ENCODE assay signal across 12 mouse cellular contexts in the genomic region with DNA sequence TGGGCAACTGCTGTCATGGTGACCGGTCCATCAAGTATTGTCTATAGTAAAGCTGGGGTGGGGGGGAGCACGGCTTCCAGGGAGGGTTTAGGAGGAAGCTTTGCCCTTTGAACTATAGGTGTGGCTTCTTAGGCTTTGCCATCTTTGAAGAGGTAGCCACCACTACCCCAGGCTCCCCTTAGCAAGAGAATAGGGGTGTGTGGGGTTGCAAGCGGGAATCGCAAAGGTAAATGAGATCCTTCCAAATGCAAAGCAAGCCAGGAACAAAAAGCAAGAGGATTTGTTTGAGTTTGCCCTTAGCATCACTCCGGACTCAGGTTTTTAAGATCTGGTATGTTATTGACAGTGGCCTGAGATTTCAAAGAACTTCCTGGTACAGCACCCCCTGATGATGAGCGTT.
"Had no signal": no experiment of that assay in that cellular context is flagged by ENCODE, and none has a peak within 500 bp of the region (broad histone marks: within the 10 kb centered on the region; RNA-seq: fewer than 3 reads in every experiment).

No protein-coding gene starts in this region.

- H3K4me2 ChIP-seq: limb, embryonic 15.5 days; liver, embryonic 12.5 days; neural tube, embryonic 15.5 days had no signal

- H3K27ac ChIP-seq: limb, embryonic 15.5 days; liver, embryonic 12.5 days; midbrain, embryonic 10.5 days; neural tube, embryonic 15.5 days; stomach, postnatal 0 days had no signal

- ATAC-seq: intestine, embryonic 16.5 days; liver, embryonic 12.5 days had no signal

- H3K4me3 ChIP-seq: limb, embryonic 15.5 days; liver, embryonic 12.5 days; midbrain, embryonic 10.5 days; myocyte; neural tube, embryonic 15.5 days had no signal

- H3K4me1 ChIP-seq: liver, embryonic 12.5 days had no signal

- H3K27me3 ChIP-seq: limb, embryonic 15.5 days; neural tube, embryonic 15.5 days had no signal

- H3K9ac ChIP-seq: limb, embryonic 15.5 days; liver, embryonic 12.5 days; neural tube, embryonic 15.5 days had no signal

- DNase-seq: kidney, adult 8-10 months; kidney, postnatal 25 days; layer of hippocampus, adult 9-11 months; layer of hippocampus, postnatal 36 days; lung, postnatal 10 days had no signal

- H3K36me3 ChIP-seq: limb, embryonic 15.5 days; liver, embryonic 12.5 days; midbrain, embryonic 10.5 days had no signal

- H3K9me3 ChIP-seq: limb, embryonic 15.5 days; liver, embryonic 12.5 days; midbrain, embryonic 10.5 days; neural tube, embryonic 15.5 days had no signal
